Mouse (Mus musculus): ENCODE measurements at regions not wholly inside any gene's neighbourhood (a gene's known extent, or its start where the extent isn't known, plus 50 kb on each side); places are given as distances from the start of the nearest gene placed in this dataset.

GRCm38 (mm10) chr5:119213196-119213595 is 457.3 kb upstream of the Tbx3 start:
- WGBS, result 35% methylated on average over 4 of the region's 4 CpGs
- Histone ChIP-seq H3K79me2 (replicated peaks; ENCODE audit: control insufficient read depth, insufficient read depth, low read length) (no peaks in the 10 kb centered on the region), H3K36me3 (ENCODE audit: control insufficient read depth, insufficient read depth, low read length) (no peaks in the 10 kb centered on the region), H3K27ac (no peak overlapping the region), H3K4me3 (no peak overlapping the region), H3K27me3 (ENCODE audit: control insufficient read depth, insufficient read depth, low read length) (no peaks in the 10 kb centered on the region), H3K9ac (ENCODE audit: low read depth, low read length) (no peak overlapping the region), H3K4me1 (ENCODE audit: control insufficient read depth, insufficient read depth, low read length) (peaks cover 1% of the 10 kb centered on the region; the same call in 1 of the 2 replicates)
- no peak for DNase-seq
- intact Hi-C loops (cut with DNase I), result no loop called here
- TF ChIP-seq CTCF (IDR thresholded peaks at IDR 0.05) (no peak), EP300 (IDR thresholded peaks at IDR 0.05; ENCODE audit: insufficient read depth, low read depth, low read length) (no peak), POLR2A (IDR thresholded peaks at IDR 0.05; ENCODE audit: insufficient read depth, low read depth, low read length) (no peak)

DNA sequence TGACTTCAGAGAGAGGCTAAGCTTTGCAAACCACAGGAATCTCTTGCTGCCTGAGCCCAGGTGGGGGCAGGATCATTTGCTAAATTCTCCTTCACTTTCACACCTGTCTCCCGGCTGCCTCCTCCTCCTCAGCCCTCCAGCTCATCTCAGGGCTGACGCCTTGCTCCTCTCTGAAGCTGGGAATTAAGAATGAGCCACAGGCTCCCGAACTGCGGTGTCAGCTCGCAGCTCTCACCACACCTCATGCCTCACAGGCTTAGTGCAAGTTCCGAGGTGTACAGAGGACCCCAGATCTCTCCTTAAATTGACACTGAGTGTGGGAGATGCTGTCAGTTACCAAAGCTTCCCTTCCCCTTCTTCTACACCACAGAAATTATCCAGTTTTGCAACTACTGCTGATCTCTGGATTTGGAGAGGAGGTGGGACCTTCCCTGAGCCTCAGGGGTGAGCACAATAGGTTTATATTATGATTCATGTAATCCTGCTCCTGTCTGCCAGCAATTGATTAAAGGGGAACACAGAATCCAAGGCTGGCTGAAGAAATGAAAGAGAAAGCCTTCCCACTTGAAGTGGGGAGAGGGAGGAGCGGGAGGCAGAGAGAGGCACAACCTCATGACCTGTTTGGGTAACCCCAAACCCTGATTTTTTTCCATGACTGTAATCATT is 456.6 kb upstream of the Tbx3 start:
- WGBS, result 56% methylated on average over 7 of the region's 7 CpGs
- intact Hi-C loops (cut with DNase I), result no loop called here
- no peaks in the 10 kb centered on the region for H3K36me3 ChIP-seq (ENCODE audit: control insufficient read depth, insufficient read depth, low read length)

DNA sequence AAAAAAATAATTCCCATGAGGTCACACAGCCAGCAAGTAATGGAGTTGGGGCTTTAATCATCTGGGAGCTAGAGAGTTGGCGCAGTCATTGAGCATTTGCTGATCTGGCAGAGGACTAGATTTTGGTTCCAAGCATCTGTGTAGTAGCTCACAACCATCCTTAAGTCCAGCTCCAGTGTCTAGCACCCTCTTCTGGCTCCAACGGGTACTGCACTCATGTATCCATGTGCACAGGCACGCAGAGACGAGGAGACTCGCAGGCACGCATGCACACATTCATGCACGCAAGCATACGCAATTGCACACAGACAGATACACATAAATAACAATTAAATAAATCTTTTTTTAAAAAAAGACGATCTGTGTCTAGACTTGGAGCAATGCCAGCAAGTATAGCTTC is 455.5 kb upstream of the Tbx3 start:
- TF ChIP-seq EP300 (IDR thresholded peaks at IDR 0.05; ENCODE audit: insufficient read depth, low read depth, low read length) (no peak), CTCF (IDR thresholded peaks at IDR 0.05) (peak; percentile 46), POLR2A (IDR thresholded peaks at IDR 0.05; ENCODE audit: insufficient read depth, low read depth, low read length) (no peak)
- H3K27me3 ChIP-seq (ENCODE audit: control insufficient read depth, insufficient read depth, low read length), result no peaks in the 10 kb centered on the region
- peaks cover 3% of the 10 kb centered on the region; the same call in 1 of the 2 replicates for H3K4me1 ChIP-seq (ENCODE audit: control insufficient read depth, insufficient read depth, low read length)
- H3K27ac ChIP-seq, result no peak overlapping the region
- no peak for DNase-seq
- H3K79me2 ChIP-seq (replicated peaks; ENCODE audit: control insufficient read depth, insufficient read depth, low read length), result no peaks in the 10 kb centered on the region
- H3K4me3 ChIP-seq, result no peak overlapping the region
- H3K9ac ChIP-seq (ENCODE audit: low read depth, low read length), result no peak overlapping the region
- intact Hi-C loops (cut with DNase I), result no loop called here
- 90% methylated on average over 9 of the region's 9 CpGs for WGBS
- no peaks in the 10 kb centered on the region for H3K36me3 ChIP-seq (ENCODE audit: control insufficient read depth, insufficient read depth, low read length)

More for the DNA sequence above, 456.6 kb upstream of the Tbx3 start:
- Histone ChIP-seq H3K4me1 (ENCODE audit: control insufficient read depth, insufficient read depth, low read length) (peaks cover 3% of the 10 kb centered on the region; the same call in 1 of the 2 replicates), H3K27me3 (ENCODE audit: control insufficient read depth, insufficient read depth, low read length) (no peaks in the 10 kb centered on the region), H3K27ac (no peak overlapping the region), H3K79me2 (replicated peaks; ENCODE audit: control insufficient read depth, insufficient read depth, low read length) (no peaks in the 10 kb centered on the region), H3K4me3 (no peak overlapping the region), H3K9ac (ENCODE audit: low read depth, low read length) (no peak overlapping the region)
- TF ChIP-seq POLR2A (IDR thresholded peaks at IDR 0.05; ENCODE audit: insufficient read depth, low read depth, low read length) (no peak), EP300 (IDR thresholded peaks at IDR 0.05; ENCODE audit: insufficient read depth, low read depth, low read length) (no peak)
- DNase-seq, result no peak

GRCm38 (mm10) chr5:119215364-119215763 is 455.1 kb upstream of the Tbx3 start:
- TF ChIP-seq POLR2A (IDR thresholded peaks at IDR 0.05; ENCODE audit: insufficient read depth, low read depth, low read length) (no peak), EP300 (IDR thresholded peaks at IDR 0.05; ENCODE audit: insufficient read depth, low read depth, low read length) (no peak), CTCF (IDR thresholded peaks at IDR 0.05) (no peak)
- Histone ChIP-seq H3K79me2 (replicated peaks; ENCODE audit: control insufficient read depth, insufficient read depth, low read length) (no peaks in the 10 kb centered on the region), H3K4me3 (no peak overlapping the region), H3K36me3 (ENCODE audit: control insufficient read depth, insufficient read depth, low read length) (no peaks in the 10 kb centered on the region), H3K27ac (no peak overlapping the region), H3K9ac (ENCODE audit: low read depth, low read length) (no peak overlapping the region), H3K27me3 (ENCODE audit: control insufficient read depth, insufficient read depth, low read length) (no peaks in the 10 kb centered on the region), H3K4me1 (ENCODE audit: control insufficient read depth, insufficient read depth, low read length) (peaks cover 3% of the 10 kb centered on the region; the same call in 1 of the 2 replicates)
- intact Hi-C loops (cut with DNase I), result no loop called here
- no peak for DNase-seq
- WGBS, result 85% methylated on average over 10 of the region's 10 CpGs

- 79% methylated on average over 3 of the region's 3 CpGs for WGBS
- TF ChIP-seq POLR2A (IDR thresholded peaks at IDR 0.05; ENCODE audit: insufficient read depth, low read depth, low read length), result no peak
- TF ChIP-seq EP300 (IDR thresholded peaks at IDR 0.05; ENCODE audit: insufficient read depth, low read depth, low read length), result no peak
- TF ChIP-seq CTCF (IDR thresholded peaks at IDR 0.05), result no peak
- H3K27ac ChIP-seq, result no peak overlapping the region
- no peaks in the 10 kb centered on the region for H3K36me3 ChIP-seq (ENCODE audit: control insufficient read depth, insufficient read depth, low read length)
- H3K4me3 ChIP-seq, result no peak overlapping the region
- DNase-seq, result no peak
- no peaks in the 10 kb centered on the region for H3K27me3 ChIP-seq (ENCODE audit: control insufficient read depth, insufficient read depth, low read length)
- H3K79me2 ChIP-seq (replicated peaks; ENCODE audit: control insufficient read depth, insufficient read depth, low read length), result no peaks in the 10 kb centered on the region
- intact Hi-C loops (cut with DNase I), result no loop called here
- H3K9ac ChIP-seq (ENCODE audit: low read depth, low read length), result no peak overlapping the region
- H3K4me1 ChIP-seq (ENCODE audit: control insufficient read depth, insufficient read depth, low read length), result peaks cover 3% of the 10 kb centered on the region; the same call in 1 of the 2 replicates
These were observed 454.3 kb upstream of the Tbx3 start for GRCm38 (mm10) chr5:119216146-119216545.

- Histone ChIP-seq H3K4me1 (ENCODE audit: control insufficient read depth, insufficient read depth, low read length) (peaks cover 3% of the 10 kb centered on the region; the same call in 1 of the 2 replicates), H3K36me3 (ENCODE audit: control insufficient read depth, insufficient read depth, low read length) (no peaks in the 10 kb centered on the region), H3K27ac (no peak overlapping the region), H3K9ac (ENCODE audit: low read depth, low read length) (no peak overlapping the region), H3K27me3 (ENCODE audit: control insufficient read depth, insufficient read depth, low read length) (no peaks in the 10 kb centered on the region), H3K4me3 (no peak overlapping the region), H3K79me2 (replicated peaks; ENCODE audit: control insufficient read depth, insufficient read depth, low read length) (no peaks in the 10 kb centered on the region)
- intact Hi-C loops (cut with DNase I), result no loop called here
- DNase-seq, result no peak
- WGBS, result 60% methylated on average over 9 of the region's 9 CpGs
- no peak for TF ChIP-seq CTCF (IDR thresholded peaks at IDR 0.05)
- no peak for TF ChIP-seq EP300 (IDR thresholded peaks at IDR 0.05; ENCODE audit: insufficient read depth, low read depth, low read length)
- no peak for TF ChIP-seq POLR2A (IDR thresholded peaks at IDR 0.05; ENCODE audit: insufficient read depth, low read depth, low read length)
These were observed 453.4 kb upstream of the Tbx3 start for GRCm38 (mm10) chr5:119217077-119217476.

All from heart, adult 2 months (tissue).